Mouse (Mus musculus) limb, embryonic 15.5 days (tissue): Measurements from ENCODE around the gene Apod. TPM values are rescaled to one million over a fixed set of nuclear protein-coding genes. Genes with fewer than 3 reads are reported as not detected.

ENCODE experiments used
- ATAC-seq: fragments of 200-750 bp; cut with Nextera tagmentation; 2 replicates; pipeline ENCODE4 v1.8.0; 2017; ENCODE audit warnings: low read depth, moderate TSS enrichment; ENCODE audit not compliant: insufficient number of reproducible peaks, low FRiP score, low TSS enrichment
- H3K27ac ChIP-seq: fragments of 300-500 bp; sonication (generic); 2 replicates; pipeline ENCODE4 v1.5.1; 2015; ENCODE audit warnings: moderate library complexity, mild to moderate bottlenecking, inconsistent platforms
- H3K27me3 ChIP-seq: fragments of 300-500 bp; sonication (generic); 2 replicates; pipeline ENCODE4 v1.6.1; 2015; ENCODE audit warnings: inconsistent platforms
- H3K36me3 ChIP-seq: fragments of 300-500 bp; sonication (generic); 2 replicates; pipeline ENCODE4 v1.6.1; 2015; ENCODE audit warnings: inconsistent platforms
- H3K4me1 ChIP-seq: fragments of 300-500 bp; sonication (generic); 2 replicates; pipeline ENCODE4 v1.6.1; 2015; ENCODE audit warnings: inconsistent platforms
- H3K4me2 ChIP-seq: fragments of 300-500 bp; sonication (generic); 2 replicates; pipeline ENCODE4 v1.6.1; 2015; ENCODE audit warnings: mild to moderate bottlenecking, inconsistent platforms
- H3K4me3 ChIP-seq: fragments of 300-500 bp; sonication (generic); 2 replicates; pipeline ENCODE4 v1.5.1; 2015; ENCODE audit warnings: mild to moderate bottlenecking, inconsistent platforms
- H3K9ac ChIP-seq: fragments of 300-500 bp; sonication (generic); 2 replicates; pipeline ENCODE4 v1.6.1; 2015; ENCODE audit warnings: inconsistent platforms
- H3K9me3 ChIP-seq: fragments of 300-500 bp; sonication (generic); 2 replicates; pipeline ENCODE4 v1.6.1; 2016; ENCODE audit warnings: inconsistent platforms
- WGBS: fragments of 180-500 bp; shearing (Covaris S2); methylation state at CpG from one replicate; pipeline ENCODE4 v1.1.7; 2015; 5-methylcytosine and 5-hydroxymethylcytosine counted together
- polyA plus RNA-seq: library from polyadenylated mRNA; unstranded; fragments of >200 nt; fragmentation: Nextera tagmentation; extraction: Ambion mirVana; gene quantifications from 2 replicates; pipeline ENCODE4 v1.2.1, GENCODE M21; 2015

Apod gene
- polyA plus RNA-seq, result 91.2 and 97.6 TPM in 2 replicates

- 28% methylated on average over 9 of the region's 9 CpGs for WGBS
Observed at GRCm38 (mm10) chr16:31314497-31315233, at the start of gene Apod. Apod (minus strand) TSS chr16:31314808.

GRCm38 (mm10) chr16:31363685-31364436 lies 49.3 kb upstream of the Apod start:
- no peaks in the 10 kb centered on the region for H3K36me3 ChIP-seq
- no peak for ATAC-seq
- no peak overlapping the region for H3K9ac ChIP-seq
- no peaks in the 10 kb centered on the region for H3K9me3 ChIP-seq
- no peak overlapping the region for H3K4me2 ChIP-seq
- H3K27ac ChIP-seq, result no peak overlapping the region
- no peaks in the 10 kb centered on the region for H3K4me1 ChIP-seq
- no peak overlapping the region for H3K4me3 ChIP-seq
- 48% methylated on average over 11 of the region's 11 CpGs for WGBS
- H3K27me3 ChIP-seq, result no peaks in the 10 kb centered on the region

More at GRCm38 (mm10) chr16:31314497-31315233, at the start of gene Apod:
- ATAC-seq, result peak; percentile 21; the same call in 1 of the 2 replicates
- Histone ChIP-seq H3K27me3 (no peaks in the 10 kb centered on the region), H3K4me3 (peak within 1 kb of the TSS; percentile 10; the same call in 1 of the 2 replicates), H3K4me2 (peak within 1 kb of the TSS; percentile 24), H3K27ac (peak within 1 kb of the TSS; percentile 82), H3K36me3 (no peaks in the 10 kb centered on the region), H3K4me1 (peaks cover 41% of the 10 kb centered on the region), H3K9ac (no peak within 1 kb of the TSS), H3K9me3 (no peaks in the 10 kb centered on the region)

- Histone ChIP-seq H3K36me3 (no peaks in the 10 kb centered on the region), H3K27ac (no peak overlapping the region), H3K9ac (no peak overlapping the region), H3K27me3 (no peaks in the 10 kb centered on the region), H3K4me3 (no peak overlapping the region), H3K4me1 (no peaks in the 10 kb centered on the region), H3K4me2 (no peak overlapping the region), H3K9me3 (no peaks in the 10 kb centered on the region)
- WGBS, result 58% methylated on average over 5 of the region's 5 CpGs
- ATAC-seq, result no peak
Observed at GRCm38 (mm10) chr16:31359542-31359941, 44.9 kb upstream of the Apod start.

DNA sequence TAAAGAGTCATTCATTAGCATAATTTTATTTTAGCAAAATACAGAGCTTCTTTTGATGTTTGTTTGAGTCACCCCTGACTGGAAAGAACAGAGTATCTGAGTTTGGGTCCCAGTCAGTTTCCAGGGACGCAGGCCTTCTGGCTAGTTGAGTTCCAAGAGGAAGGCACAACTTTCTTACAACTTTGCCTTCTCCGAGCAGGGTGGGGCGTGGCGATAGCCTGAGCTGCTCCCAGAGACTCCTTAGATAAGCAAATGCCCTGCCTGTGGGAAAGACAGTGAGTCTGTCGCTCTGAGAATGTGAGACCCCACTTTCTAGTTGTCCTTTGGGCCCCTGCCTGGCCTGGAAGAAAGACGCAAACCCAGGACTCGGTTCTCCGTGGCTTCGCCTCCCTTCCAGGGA lies 44.4 kb upstream of the Apod start:
- H3K9me3 ChIP-seq, result no peaks in the 10 kb centered on the region
- no peak for ATAC-seq
- no peak overlapping the region for H3K27ac ChIP-seq
- H3K9ac ChIP-seq, result no peak overlapping the region
- H3K4me3 ChIP-seq, result no peak overlapping the region
- H3K4me2 ChIP-seq, result no peak overlapping the region
- H3K27me3 ChIP-seq, result no peaks in the 10 kb centered on the region
- H3K36me3 ChIP-seq, result no peaks in the 10 kb centered on the region
- no peaks in the 10 kb centered on the region for H3K4me1 ChIP-seq
- 37% methylated on average over 9 of the region's 9 CpGs for WGBS

GRCm38 (mm10) chr16:31358576-31358975 lies 44.0 kb upstream of the Apod start:
- Histone ChIP-seq H3K27ac (no peak overlapping the region), H3K4me2 (no peak overlapping the region), H3K4me1 (no peaks in the 10 kb centered on the region), H3K27me3 (no peaks in the 10 kb centered on the region), H3K9ac (no peak overlapping the region), H3K36me3 (no peaks in the 10 kb centered on the region), H3K4me3 (no peak overlapping the region), H3K9me3 (no peaks in the 10 kb centered on the region)
- WGBS, result 52% methylated on average over 15 of the region's 15 CpGs
- ATAC-seq, result no peak

DNA sequence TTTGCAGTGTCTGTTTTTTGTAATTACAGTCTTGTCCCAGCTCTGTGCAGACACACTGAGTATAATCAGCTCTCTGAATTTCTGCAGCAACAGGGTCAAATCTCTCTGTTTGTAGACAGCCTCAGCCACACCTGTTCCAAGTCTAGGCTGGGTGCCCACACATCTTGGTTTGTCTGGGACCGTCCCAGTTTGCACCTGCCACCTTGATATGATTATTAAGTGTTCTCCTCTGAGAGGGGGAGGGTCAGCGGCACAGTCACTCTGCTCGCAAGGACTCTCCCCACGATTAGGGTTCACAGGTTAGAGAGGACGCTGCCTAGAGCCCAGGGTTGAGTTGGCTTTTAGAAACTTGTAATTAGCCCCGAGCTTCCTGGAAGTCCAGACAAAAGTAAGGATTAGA lies 41.3 kb upstream of the Apod start:
- Histone ChIP-seq H3K4me3 (no peak overlapping the region), H3K27me3 (no peaks in the 10 kb centered on the region), H3K4me1 (no peaks in the 10 kb centered on the region), H3K36me3 (no peaks in the 10 kb centered on the region), H3K9me3 (no peaks in the 10 kb centered on the region), H3K27ac (no peak overlapping the region), H3K4me2 (no peak overlapping the region), H3K9ac (no peak overlapping the region)
- 59% methylated on average over 6 of the region's 6 CpGs for WGBS
- ATAC-seq, result no peak

DNA sequence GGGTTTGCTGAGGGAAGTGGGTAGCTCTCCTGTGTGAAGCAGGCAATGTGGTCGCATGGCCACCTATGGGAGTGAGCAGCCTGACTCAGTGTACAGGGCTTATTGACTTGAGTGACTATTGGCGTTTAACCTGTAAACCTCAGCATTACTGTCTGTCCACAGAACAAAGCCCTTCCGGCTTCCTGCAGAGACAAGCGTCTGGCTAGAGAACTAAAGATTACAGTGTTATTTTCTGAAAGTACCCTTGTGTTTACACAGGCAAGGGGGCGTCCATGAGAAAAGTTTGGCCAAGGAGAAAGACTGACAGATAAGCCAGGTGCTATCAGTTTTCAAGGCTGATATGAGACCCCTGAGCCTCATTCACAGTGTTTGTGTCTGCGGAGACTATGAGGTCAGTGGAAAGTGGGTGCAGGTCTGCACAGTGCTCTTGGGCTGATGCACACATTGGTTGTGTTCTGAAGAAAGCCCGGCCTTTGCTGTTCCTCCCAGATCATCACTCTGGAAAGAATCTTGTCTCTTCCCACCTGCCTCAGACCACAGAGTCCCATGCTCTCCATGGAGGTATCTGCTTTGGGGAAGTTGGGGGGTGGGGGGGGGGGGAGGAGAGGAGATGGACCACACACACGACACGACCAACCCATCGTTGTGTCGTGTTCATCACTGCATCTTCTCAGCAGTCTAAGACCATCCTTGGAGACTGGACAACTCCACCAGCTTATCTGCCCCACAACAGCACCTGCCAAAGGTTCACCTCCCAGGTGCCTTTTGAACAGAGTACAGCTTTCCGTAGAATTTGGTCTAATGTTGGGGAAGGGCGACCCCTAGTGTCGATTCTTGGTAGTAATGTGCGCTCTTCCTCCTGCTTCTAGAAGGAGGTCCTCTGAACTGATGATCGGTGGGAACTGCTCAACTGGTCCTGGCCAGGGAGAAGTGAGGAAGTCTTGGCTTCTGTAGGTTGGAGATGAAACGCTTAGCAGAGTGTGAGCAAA lies 40.0 kb upstream of the Apod start:
- 36% methylated on average over 17 of the region's 17 CpGs for WGBS
- no peak overlapping the region for H3K4me2 ChIP-seq

GRCm38 (mm10) chr16:31352996-31353395 lies 38.4 kb upstream of the Apod start:
- Histone ChIP-seq H3K27ac (no peak overlapping the region), H3K36me3 (no peaks in the 10 kb centered on the region), H3K9ac (no peak overlapping the region), H3K4me3 (no peak overlapping the region), H3K9me3 (no peaks in the 10 kb centered on the region), H3K4me1 (no peaks in the 10 kb centered on the region), H3K4me2 (no peak overlapping the region), H3K27me3 (no peaks in the 10 kb centered on the region)
- WGBS, result 62% methylated on average over 4 of the region's 4 CpGs
- no peak for ATAC-seq

More for the DNA sequence above, 40.0 kb upstream of the Apod start:
- Histone ChIP-seq H3K36me3 (no peaks in the 10 kb centered on the region), H3K9me3 (no peaks in the 10 kb centered on the region), H3K4me3 (no peak overlapping the region), H3K4me1 (no peaks in the 10 kb centered on the region), H3K27ac (no peak overlapping the region), H3K27me3 (no peaks in the 10 kb centered on the region), H3K9ac (no peak overlapping the region)
- ATAC-seq, result no peak

GRCm38 (mm10) chr16:31347581-31347980 lies 33.0 kb upstream of the Apod start:
- Histone ChIP-seq H3K4me1 (0 out of 2 replicates have a peak, but pooled peaks cover 2% of the 10 kb centered on the region), H3K36me3 (no peaks in the 10 kb centered on the region), H3K4me3 (peak overlapping the region; percentile 9; the same call in 1 of the 2 replicates), H3K9ac (no peak overlapping the region), H3K27me3 (no peaks in the 10 kb centered on the region), H3K9me3 (no peaks in the 10 kb centered on the region), H3K4me2 (peak overlapping the region; percentile 28), H3K27ac (no peak overlapping the region)
- WGBS, result 10% methylated on average over 14 of the region's 14 CpGs
- ATAC-seq, result peak; percentile 10; the same call in 1 of the 2 replicates

- H3K9me3 ChIP-seq, result no peaks in the 10 kb centered on the region
- no peaks in the 10 kb centered on the region for H3K36me3 ChIP-seq
- H3K9ac ChIP-seq, result no peak overlapping the region
- 27% methylated on average over 2 of the region's 2 CpGs for WGBS
- no peak overlapping the region for H3K4me2 ChIP-seq
- H3K27me3 ChIP-seq, result no peaks in the 10 kb centered on the region
- no peak overlapping the region for H3K4me3 ChIP-seq
- no peak overlapping the region for H3K27ac ChIP-seq
- H3K4me1 ChIP-seq, result peaks cover 4% of the 10 kb centered on the region; the same call in 1 of the 2 replicates
- no peak for ATAC-seq
Observed at GRCm38 (mm10) chr16:31342966-31343365, 28.4 kb upstream of the Apod start.

GRCm38 (mm10) chr16:31342556-31342955 lies 27.9 kb upstream of the Apod start:
- no peak for ATAC-seq
- H3K9ac ChIP-seq, result no peak overlapping the region
- H3K4me2 ChIP-seq, result no peak overlapping the region
- H3K4me1 ChIP-seq, result peaks cover 4% of the 10 kb centered on the region; the same call in 1 of the 2 replicates
- no peaks in the 10 kb centered on the region for H3K9me3 ChIP-seq
- no peaks in the 10 kb centered on the region for H3K36me3 ChIP-seq
- H3K4me3 ChIP-seq, result no peak overlapping the region
- no peaks in the 10 kb centered on the region for H3K27me3 ChIP-seq
- WGBS, result 24% methylated on average over 5 of the region's 5 CpGs
- H3K27ac ChIP-seq, result no peak overlapping the region
